Mouse (Mus musculus) forebrain, postnatal 0 days (tissue): ENCODE data around the gene Srarp. TPM values are rescaled to one million over a fixed set of nuclear protein-coding genes. Genes with fewer than 3 reads are reported as not detected.

ENCODE experiments used
- ATAC-seq: fragments of 200-750 bp; cut with Nextera tagmentation; 2 replicates; pipeline ENCODE4 v1.8.0; 2017; ENCODE audit warnings: mild to moderate bottlenecking, moderate library complexity
- DNase-seq: peaks from one replicate; pipeline ENCODE4 v3.0.0-alpha.2; 2015
- H3K27ac ChIP-seq: fragments of 300-500 bp; sonication (generic); 2 replicates; pipeline ENCODE4 v1.5.1; 2014; ENCODE audit warnings: low read depth, mild to moderate bottlenecking, antibody characterized with exemption, low read length, moderate library complexity, mixed read lengths
- H3K27me3 ChIP-seq: fragments of 300-500 bp; sonication (generic); 2 replicates; pipeline ENCODE4 v1.6.1; 2014; ENCODE audit warnings: mild to moderate bottlenecking, low read length, mixed read lengths; ENCODE audit not compliant: insufficient read depth
- H3K36me3 ChIP-seq: fragments of 300-500 bp; sonication (generic); 2 replicates; pipeline ENCODE4 v1.6.1; 2014; ENCODE audit warnings: mild to moderate bottlenecking, moderate library complexity; ENCODE audit not compliant: insufficient read depth
- H3K4me1 ChIP-seq: fragments of 300-500 bp; sonication (generic); 2 replicates; pipeline ENCODE4 v1.6.1; 2014; ENCODE audit warnings: antibody characterized with exemption; ENCODE audit not compliant: insufficient read depth
- H3K4me2 ChIP-seq: fragments of 300-500 bp; sonication (generic); 2 replicates; pipeline ENCODE4 v1.6.1; 2014; ENCODE audit warnings: low read depth, mild to moderate bottlenecking, moderate library complexity
- H3K4me3 ChIP-seq: fragments of 300-500 bp; sonication (generic); 2 replicates; pipeline ENCODE4 v1.5.1; 2014; ENCODE audit warnings: low read depth, low read length, mixed read lengths
- H3K9ac ChIP-seq: fragments of 300-500 bp; sonication (generic); 2 replicates; pipeline ENCODE4 v1.6.1; 2014; ENCODE audit warnings: mild to moderate bottlenecking
- H3K9me3 ChIP-seq: fragments of 300-500 bp; sonication (generic); 2 replicates; pipeline ENCODE4 v1.6.1; 2016; ENCODE audit warnings: low read length
- CTCF ChIP-seq: sonication (generic); IDR thresholded peaks from 2 replicates; pipeline ENCODE4 v1.5.1; 2016; ENCODE audit warnings: antibody characterized with exemption, control low read depth, low read depth
- WGBS: fragments of 180-500 bp; shearing (Covaris S2); extraction: QIAGEN DNeasy Blood & Tissue Kit; methylation state at CpG from one replicate; pipeline ENCODE4 v1.1.7; 2014; 5-methylcytosine and 5-hydroxymethylcytosine counted together
- polyA plus RNA-seq: library from polyadenylated mRNA; unstranded; fragments of >200 nt; fragmentation: Nextera tagmentation; extraction: Ambion mirVana; gene quantifications from 2 replicates; pipeline ENCODE4 v1.2.1, GENCODE M21; 2015
- total RNA-seq: library from RNA; depleted of rRNA; stranded (reverse); fragments of >200 nt; gene quantifications from 2 replicates; pipeline ENCODE4 v1.2.3, GENCODE M21; 2014

Gene Srarp
- total and polyA plus RNA-seq, 2 experiments from 2014 or later = 0.63 to 4.6 TPM

DNA sequence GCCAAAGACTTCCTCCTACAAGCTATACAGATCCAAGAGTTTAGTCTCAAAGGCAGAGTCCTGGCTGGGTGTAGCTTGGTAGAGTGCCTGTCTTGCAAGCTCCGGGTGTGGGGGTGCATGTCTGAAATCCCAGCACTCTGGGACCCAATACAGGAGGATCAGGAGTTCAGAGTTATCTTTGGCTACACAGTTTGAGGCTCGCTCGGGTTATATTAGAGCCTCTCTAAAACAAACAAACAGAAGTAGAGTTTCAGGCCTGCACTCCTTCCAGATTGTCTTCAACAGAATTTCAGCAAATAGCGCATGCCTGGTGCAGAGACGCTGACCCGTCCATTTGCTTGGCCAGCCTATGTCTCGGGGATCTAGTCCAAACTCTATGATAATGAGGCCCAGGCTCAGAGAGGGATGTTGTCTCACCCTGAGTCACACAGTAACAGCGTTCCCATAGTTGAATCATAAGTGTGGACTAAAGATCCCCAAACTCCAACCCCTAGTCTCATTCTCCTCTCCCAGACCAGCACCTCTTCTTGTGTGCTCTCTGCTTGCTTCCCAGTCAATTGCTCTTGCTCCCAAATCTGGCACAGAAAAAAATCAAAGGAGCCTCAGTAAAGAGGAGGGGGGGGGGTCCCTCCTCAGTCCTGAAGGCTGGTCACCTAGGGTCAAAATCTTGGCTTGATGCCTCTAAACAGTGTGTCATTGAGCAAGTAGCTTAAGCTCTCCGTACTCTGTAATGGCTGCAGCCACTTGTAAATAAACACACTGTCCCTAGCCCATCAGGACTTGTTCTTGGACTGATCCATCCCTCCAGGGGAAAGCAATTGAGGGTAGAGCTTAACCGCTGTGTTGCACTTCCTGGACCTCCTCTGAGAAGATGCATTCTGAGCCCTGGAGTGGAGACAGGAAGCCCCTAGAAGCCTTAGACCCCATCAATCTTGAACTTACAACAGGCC lies 8.8 kb downstream of the Srarp start:
- Histone ChIP-seq H3K4me3 (no peak overlapping the region), H3K4me2 (no peak overlapping the region)
- no peak for TF ChIP-seq CTCF

DNA sequence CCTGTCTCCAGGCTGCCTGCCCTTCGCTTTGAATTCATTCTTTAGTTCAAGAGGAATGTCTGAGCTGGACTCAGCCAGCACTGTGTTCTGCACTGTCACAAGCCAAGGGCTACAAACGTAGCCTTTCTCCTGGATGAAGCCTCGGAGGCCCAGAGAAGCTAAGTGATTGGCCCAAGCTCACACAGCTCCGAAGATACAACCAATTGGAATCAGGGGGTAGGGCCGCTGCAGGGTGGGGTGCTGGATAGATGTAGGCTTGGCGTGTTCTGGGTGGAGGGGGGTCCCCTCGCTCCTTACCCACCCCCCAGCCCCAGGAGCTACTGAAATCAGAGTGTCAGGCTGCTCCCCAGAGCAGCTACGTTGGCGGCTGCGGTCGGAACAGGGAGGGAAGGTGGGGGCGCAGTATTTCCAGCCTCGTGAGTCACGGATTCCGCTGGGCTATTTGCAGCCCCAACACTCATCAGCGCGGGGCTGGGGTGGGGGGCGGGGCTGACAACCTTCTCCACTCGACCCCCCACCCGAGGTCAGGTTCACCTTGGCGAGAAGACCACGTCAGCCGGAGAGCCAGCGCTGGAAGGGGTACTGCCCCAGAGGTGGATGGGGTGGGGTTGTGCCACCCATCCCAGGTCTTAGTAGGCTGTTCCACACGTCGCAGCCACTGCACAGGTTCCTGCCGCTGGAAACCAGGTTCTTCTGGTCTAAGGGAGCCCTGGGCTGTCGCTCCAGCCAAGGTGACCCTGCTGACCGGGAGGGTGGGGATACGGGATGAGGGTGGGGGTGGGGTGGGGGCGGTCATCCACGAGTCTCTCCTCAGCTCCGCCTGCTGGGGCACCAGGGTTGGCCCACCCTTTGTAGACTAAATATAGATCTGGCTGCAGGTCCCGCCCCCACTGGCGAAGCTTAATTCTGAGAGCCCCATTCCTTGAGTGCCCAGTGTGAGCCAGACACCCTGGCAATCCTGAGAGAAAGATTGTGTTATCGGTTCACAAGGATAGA lies 10.1 kb downstream of the Srarp start:
- Histone ChIP-seq H3K9me3 (no peaks in the 10 kb centered on the region), H3K36me3 (no peaks in the 10 kb centered on the region), H3K4me2 (peak overlapping the region; percentile 89), H3K9ac (peak overlapping the region; percentile 73), H3K27ac (peak overlapping the region; percentile 69), H3K4me1 (peaks cover 4% of the 10 kb centered on the region; the same call in 1 of the 2 replicates), H3K4me3 (peak overlapping the region; percentile 56), H3K27me3 (no peaks in the 10 kb centered on the region)
- WGBS = 4% methylated on average over 36 of the region's 36 CpGs
- ATAC-seq (peak; percentile 99), DNase-seq (peak; percentile 86)
- TF ChIP-seq CTCF = no peak; the same call in 1 of the 2 replicates

More for the DNA sequence above, 8.8 kb downstream of the Srarp start:
- Histone ChIP-seq H3K36me3 (no peaks in the 10 kb centered on the region), H3K4me1 (peaks cover 4% of the 10 kb centered on the region; the same call in 1 of the 2 replicates), H3K27ac (no peak overlapping the region), H3K27me3 (no peaks in the 10 kb centered on the region), H3K9me3 (no peaks in the 10 kb centered on the region), H3K9ac (0 out of 2 replicates have a peak overlapping the region, but pooled peaks have one; percentile 73)
- WGBS = 83% methylated on average over 10 of the region's 10 CpGs
- ATAC-seq = no peak
- no peak for DNase-seq

DNA sequence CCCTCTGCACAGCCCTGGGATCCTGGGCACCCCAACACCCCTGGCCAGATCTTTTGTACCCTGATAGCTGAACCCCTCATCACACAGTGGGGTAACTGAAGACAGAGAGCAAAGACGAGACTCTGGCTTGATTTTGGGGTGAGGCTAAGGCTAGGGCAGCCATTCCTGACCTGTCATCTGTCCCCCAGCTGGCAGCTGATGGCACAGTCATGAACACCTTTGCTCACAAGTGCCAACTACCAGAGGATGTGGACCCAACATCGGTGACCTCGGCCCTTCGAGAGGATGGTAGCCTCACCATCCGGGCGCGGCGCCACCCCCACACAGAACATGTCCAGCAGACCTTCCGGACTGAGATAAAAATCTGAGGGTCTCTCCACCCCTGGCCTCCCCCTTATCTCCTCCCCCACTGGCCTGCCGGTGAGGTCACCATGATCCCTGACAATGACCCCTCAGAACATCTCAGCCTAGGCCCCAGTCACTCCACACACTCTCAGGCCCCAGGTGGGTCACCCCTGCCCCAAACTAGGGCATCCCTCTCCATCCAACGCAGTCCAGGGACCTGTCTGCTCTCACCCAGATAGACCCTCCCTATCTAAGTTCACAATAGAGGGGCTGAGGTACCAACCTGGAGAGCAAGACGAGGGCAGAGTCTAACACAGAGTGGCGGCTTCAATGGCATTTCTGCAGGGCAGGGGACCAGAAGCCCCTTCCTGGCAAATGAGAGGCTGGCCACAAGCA lies 12.0 kb downstream of the Srarp start:
- ATAC-seq = no peak
- H3K27ac ChIP-seq = no peak overlapping the region
- 86% methylated on average over 13 of the region's 13 CpGs for WGBS

DNA sequence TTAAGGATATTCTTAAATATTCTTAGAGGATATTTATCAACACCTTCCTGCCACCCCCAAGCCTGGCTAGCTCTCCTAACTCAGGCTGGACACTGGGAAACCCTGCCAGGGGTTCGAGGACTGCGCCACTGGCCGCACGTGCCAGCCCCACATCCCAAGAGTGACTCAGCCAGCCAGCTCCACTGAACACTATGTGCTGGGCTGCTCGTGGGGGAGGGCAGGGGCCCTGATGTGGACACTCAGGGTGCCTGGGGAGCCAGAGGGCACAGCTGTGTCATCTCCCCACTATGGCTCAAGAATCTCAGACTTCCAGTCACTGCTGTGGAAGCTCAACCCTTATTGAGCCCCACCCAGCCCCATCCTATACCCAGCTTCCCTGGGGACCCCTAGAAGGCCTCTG lies 12.6 kb downstream of the Srarp start:
- Histone ChIP-seq H3K36me3 (no peaks in the 10 kb centered on the region), H3K4me2 (no peak overlapping the region), H3K4me1 (peaks cover 4% of the 10 kb centered on the region; the same call in 1 of the 2 replicates), H3K9me3 (no peaks in the 10 kb centered on the region), H3K27me3 (no peaks in the 10 kb centered on the region), H3K9ac (no peak overlapping the region), H3K4me3 (no peak overlapping the region), H3K27ac (no peak overlapping the region)
- WGBS = 69% methylated on average over 5 of the region's 5 CpGs
- DNase-seq (no peak), ATAC-seq (no peak)
- TF ChIP-seq CTCF = no peak

More for the DNA sequence above, 12.0 kb downstream of the Srarp start:
- no peak overlapping the region for H3K9ac ChIP-seq
- H3K36me3 ChIP-seq = no peaks in the 10 kb centered on the region
- no peak overlapping the region for H3K4me2 ChIP-seq
- H3K4me3 ChIP-seq = no peak overlapping the region
- no peak for DNase-seq
- H3K4me1 ChIP-seq = peaks cover 4% of the 10 kb centered on the region; the same call in 1 of the 2 replicates
- no peaks in the 10 kb centered on the region for H3K9me3 ChIP-seq
- no peaks in the 10 kb centered on the region for H3K27me3 ChIP-seq
- no peak for TF ChIP-seq CTCF

DNA sequence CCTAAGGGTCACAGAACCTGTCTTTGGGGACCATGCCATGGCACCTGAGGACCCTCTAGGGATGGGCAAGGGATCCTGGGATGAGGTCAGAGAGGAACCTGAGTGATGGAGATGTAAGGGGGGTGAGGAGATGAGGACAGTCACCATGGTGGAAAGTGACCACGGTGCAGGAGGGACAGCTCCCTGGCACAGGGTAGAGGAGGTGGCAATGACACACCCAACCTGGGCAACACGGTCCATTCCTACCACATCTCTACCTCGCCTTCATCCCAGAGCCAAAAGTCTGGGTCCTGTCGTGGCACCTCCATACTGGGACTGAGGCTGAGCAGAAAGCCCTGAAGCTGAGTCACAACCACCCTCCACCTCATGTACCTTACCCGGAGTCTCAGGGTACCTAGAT lies 13.1 kb downstream of the Srarp start:
- ATAC-seq = no peak
- Histone ChIP-seq H3K27ac (no peak overlapping the region), H3K4me1 (peaks cover 4% of the 10 kb centered on the region; the same call in 1 of the 2 replicates), H3K27me3 (no peaks in the 10 kb centered on the region), H3K9me3 (no peaks in the 10 kb centered on the region), H3K9ac (no peak overlapping the region), H3K36me3 (no peaks in the 10 kb centered on the region), H3K4me2 (no peak overlapping the region), H3K4me3 (no peak overlapping the region)
- no peak for TF ChIP-seq CTCF
- WGBS = 82% methylated on average over 5 of the region's 5 CpGs
- DNase-seq = no peak

DNA sequence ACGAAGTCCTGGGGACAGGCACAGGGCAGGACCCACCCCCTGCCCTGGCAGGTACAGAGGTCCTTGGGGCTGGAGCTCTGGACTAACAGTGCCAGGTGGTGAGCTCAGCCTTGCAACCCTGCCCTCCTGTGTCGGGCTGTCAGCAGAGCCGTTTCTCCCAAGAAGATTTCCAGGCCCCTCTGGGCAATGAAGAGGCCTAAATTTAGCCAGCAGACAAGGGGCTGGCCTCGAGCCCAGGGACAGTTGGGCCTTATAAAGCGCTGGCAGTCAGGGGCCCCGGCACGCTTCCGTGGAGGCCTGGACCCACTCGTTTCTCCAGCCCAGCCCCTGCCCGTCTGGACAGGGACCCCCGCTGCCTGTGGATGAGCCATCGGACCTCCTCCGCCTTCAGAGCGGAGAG lies 14.5 kb downstream of the Srarp start:
- peaks cover 4% of the 10 kb centered on the region; the same call in 1 of the 2 replicates for H3K4me1 ChIP-seq
- H3K36me3 ChIP-seq = no peaks in the 10 kb centered on the region
- no peak overlapping the region for H3K9ac ChIP-seq
- 57% methylated on average over 14 of the region's 14 CpGs for WGBS
- no peak for ATAC-seq
- DNase-seq = no peak
- no peak overlapping the region for H3K4me2 ChIP-seq
- H3K9me3 ChIP-seq = no peaks in the 10 kb centered on the region
- H3K27ac ChIP-seq = no peak overlapping the region
- no peak for TF ChIP-seq CTCF
- no peak overlapping the region for H3K4me3 ChIP-seq
- H3K27me3 ChIP-seq = no peaks in the 10 kb centered on the region
